Mouse (Mus musculus) brain, embryonic 18.5 days (tissue): Measurements from ENCODE around the gene Adgrb3.
A peak's percentile ranks its signal among the peaks of the same experiment; 100 is the strongest.
"Not testable (repeated sequence)": the region's sequence is repeated elsewhere in the genome, so short reads cannot be mapped to it uniquely, and the experiment has no call there.

Source experiments
- DNase-seq: peaks from one replicate; pipeline ENCODE4 v3.0.0-alpha.2; 2012; ENCODE audit warnings: low read depth, low spot score

Adgrb3 gene

GRCm38 (mm10) chr1:25526976-25527375, 302.5 kb downstream of the Adgrb3 start:
- DNase-seq = no peak

GRCm38 (mm10) chr1:25510321-25511055, 319.0 kb downstream of the Adgrb3 start:
- DNase-seq = no peak

- DNase-seq = peak; percentile 76
These were observed 325.2 kb downstream of the Adgrb3 start for GRCm38 (mm10) chr1:25504313-25504712.

- DNase-seq = no peak
These were observed 326.0 kb downstream of the Adgrb3 start for GRCm38 (mm10) chr1:25503524-25503923.

- DNase-seq = no peak
These were observed 334.1 kb downstream of the Adgrb3 start for GRCm38 (mm10) chr1:25495202-25495914.

- no peak for DNase-seq
These were observed 338.0 kb downstream of the Adgrb3 start for GRCm38 (mm10) chr1:25491503-25491902.

- no peak for DNase-seq
These were observed 339.3 kb downstream of the Adgrb3 start for GRCm38 (mm10) chr1:25490174-25490573.

GRCm38 (mm10) chr1:25475699-25476098, 353.8 kb downstream of the Adgrb3 start:
- no peak for DNase-seq

- DNase-seq = no peak
These were observed 355.0 kb downstream of the Adgrb3 start for GRCm38 (mm10) chr1:25474469-25474868.

GRCm38 (mm10) chr1:25471612-25472011, 357.9 kb downstream of the Adgrb3 start:
- not testable (repeated sequence) for DNase-seq

- no peak for DNase-seq
These were observed 366.9 kb downstream of the Adgrb3 start for GRCm38 (mm10) chr1:25462612-25463011.

GRCm38 (mm10) chr1:25435506-25435905, 394.0 kb downstream of the Adgrb3 start:
- no peak for DNase-seq

GRCm38 (mm10) chr1:25430219-25430862, 399.2 kb downstream of the Adgrb3 start:
- DNase-seq = no peak

GRCm38 (mm10) chr1:25420701-25421100, 408.8 kb downstream of the Adgrb3 start:
- DNase-seq = no peak

GRCm38 (mm10) chr1:25419378-25419777, 410.1 kb downstream of the Adgrb3 start:
- no peak for DNase-seq

- no peak for DNase-seq
These were observed 414.4 kb downstream of the Adgrb3 start for GRCm38 (mm10) chr1:25415084-25415483.

- no peak for DNase-seq
These were observed 465.3 kb downstream of the Adgrb3 start for GRCm38 (mm10) chr1:25364186-25364585.

GRCm38 (mm10) chr1:25358554-25358953, 471.0 kb downstream of the Adgrb3 start:
- DNase-seq = no peak

- no peak for DNase-seq
These were observed 474.0 kb downstream of the Adgrb3 start for GRCm38 (mm10) chr1:25355486-25355885.

- no peak for DNase-seq
These were observed 484.6 kb downstream of the Adgrb3 start for GRCm38 (mm10) chr1:25344876-25345275.

- DNase-seq = no peak
These were observed 504.1 kb downstream of the Adgrb3 start for GRCm38 (mm10) chr1:25325406-25325805.

GRCm38 (mm10) chr1:25317142-25317541, 512.4 kb downstream of the Adgrb3 start:
- DNase-seq = no peak

- no peak for DNase-seq
These were observed 517.2 kb downstream of the Adgrb3 start for GRCm38 (mm10) chr1:25312344-25312743.
